9 mouse cellular contexts compared by ENCODE assay signal in genomic region chr10:13641750-13642149, GRCm38 (mm10).
DNase-seq lines count a peak whose midpoint lies in the region; ATAC-seq and TF ChIP-seq lines count a peak whose summit lies in the region.
"Had no signal": no experiment of that assay in that cellular context is flagged by ENCODE, and none has a peak within 500 bp of the region (broad histone marks: within the 10 kb centered on the region; RNA-seq: fewer than 3 reads in every experiment).

No protein-coding gene starts in this region.

- no peak for TF ChIP-seq POLR2A in lung, adult 2 months (IDR thresholded peaks at IDR 0.05; ENCODE audit: borderline replicate concordance, extremely low read depth, low read depth, low read length)

- 17% methylated on average over 7 of the region's 7 CpGs for WGBS in lung, adult 2 months
- WGBS in large intestine, adult 2 months, result 10% methylated on average over 7 of the region's 7 CpGs

- no peak for TF ChIP-seq CTCF in lung, adult 2 months (IDR thresholded peaks at IDR 0.05; ENCODE audit: insufficient read depth, low read length)

- DNase-seq in cerebellum, adult 18-20 months, result peak; percentile 37 to 48
- peak; percentile 7 to 21 for DNase-seq in lung, adult 18-20 months
- no peak for DNase-seq in lung, adult 2 months
- DNase-seq in large intestine, adult 2 months (ENCODE audit: low read depth, low spot score), result peak; percentile 4
- DNase-seq in thymus, postnatal 0 days (ENCODE audit: low spot score), result peak; percentile 35
- no peak for DNase-seq in adrenal gland, postnatal 14 days
- DNase-seq in layer of hippocampus, adult 9-10 months (ENCODE audit: low spot score), result no peak

- no peaks in the 10 kb centered on the region for H3K4me1 ChIP-seq in lung, adult 2 months (ENCODE audit: control insufficient read depth, insufficient read depth, low read length)
- H3K4me1 ChIP-seq: limb, embryonic 10.5 days had no signal

- no peak for ATAC-seq in cerebellum, adult (ENCODE audit: insufficient number of reproducible peaks, low FRiP score, low TSS enrichment)

- no peak overlapping the region for H3K4me3 ChIP-seq in lung, adult 2 months (replicated peaks; ENCODE audit: extremely low read depth, low read depth, low read length)
- H3K4me3 ChIP-seq: limb, embryonic 10.5 days had no signal

Comparison
In these comparisons a context has a peak if more than half of its experiments do, and no peak if none do; other contexts are left out.
1. DNase-seq: peak in cerebellum, adult 18-20 months (2 of 2), lung, adult 18-20 months (2 of 2), large intestine, adult 2 months (single experiment) and thymus, postnatal 0 days (single experiment); none in lung, adult 2 months (single experiment), adrenal gland, postnatal 14 days (single experiment) and layer of hippocampus, adult 9-10 months (single experiment).